Mouse (Mus musculus): ENCODE measurements around the gene Luc7l3.

GRCm38 (mm10) chr11:94338347-94338746 lies 16.6 kb upstream of the Luc7l3 start:
- TF ChIP-seq CTCF (IDR thresholded peaks at IDR 0.05; ENCODE audit: low read depth): no peak
- no peak for TF ChIP-seq EP300 (IDR thresholded peaks at IDR 0.05; ENCODE audit: low read depth)

All from liver, postnatal 0 days (tissue).